Mouse (Mus musculus) CH12.LX (cell line): ENCODE results near the gene Mgp. TPM values are rescaled to one million over a fixed set of nuclear protein-coding genes. Genes with fewer than 3 reads are reported as not detected.

Experiments
- DNase-seq: peaks from one replicate; pipeline ENCODE4 v3.0.0-alpha.2; 2013; ENCODE audit errors: extremely low read depth
- H3K27ac ChIP-seq: 2 replicates; pipeline ENCODE4 v1.5.1; 2012; ENCODE audit warnings: low read depth, mild to moderate bottlenecking, control low read depth, moderate library complexity; ENCODE audit not compliant: insufficient read depth
- H3K27me3 ChIP-seq: replicated peaks from 2 replicates; pipeline ENCODE3; 2012; ENCODE audit warnings: inconsistent platforms
- H3K36me3 ChIP-seq, 2 experiments: replicated peaks in 1 of 2; 2 replicates each; pipeline versions ENCODE3 to v1.6.1; 2012; ENCODE audit warnings: inconsistent platforms in 1 of 2, low read length in 1 of 2, mild to moderate bottlenecking in 1 of 2, mixed read lengths in 1 of 2, moderate library complexity in 1 of 2; ENCODE audit not compliant: control insufficient read depth in 1 of 2, insufficient read depth in 1 of 2
- H3K4me1 ChIP-seq, 2 experiments: 2 replicates each; pipeline ENCODE4 v1.6.1; 2012; ENCODE audit warnings: inconsistent platforms in 1 of 2, moderate library complexity in 1 of 2; ENCODE audit not compliant: insufficient read depth in 2 of 2, control insufficient read depth in 1 of 2
- H3K4me2 ChIP-seq: 2 replicates; pipeline ENCODE4 v1.6.1; 2012; ENCODE audit warnings: low read depth, mild to moderate bottlenecking, control low read depth; ENCODE audit not compliant: poor library complexity, insufficient read depth, severe bottlenecking
- H3K4me3 ChIP-seq, 3 experiments: fragments of 150-350 bp in 1 of 3; sonication (generic) in 1 of 3; replicated peaks in 1 of 3; 2 replicates each; pipeline versions ENCODE3 to v1.5.1; 2011 to 2012; ENCODE audit warnings: low read depth in 2 of 3, low read length in 2 of 3, mild to moderate bottlenecking in 2 of 3, moderate library complexity in 2 of 3, control low read depth in 1 of 3, improper control_type of control experiment in 1 of 3, inconsistent platforms in 1 of 3, mixed read lengths in 1 of 3; ENCODE audit not compliant: poor library complexity in 1 of 3
- H3K79me2 ChIP-seq: replicated peaks from 2 replicates; pipeline ENCODE4 v1.6.1; 2012; ENCODE audit warnings: mild to moderate bottlenecking, moderate library complexity; ENCODE audit not compliant: control insufficient read depth, poor library complexity, insufficient read depth, severe bottlenecking; ENCODE audit errors: extremely low read depth
- H3K9ac ChIP-seq: 2 replicates; pipeline ENCODE4 v1.6.1; 2012; ENCODE audit warnings: low read depth, mild to moderate bottlenecking, control low read depth, moderate library complexity; ENCODE audit not compliant: insufficient read depth
- H3K9me3 ChIP-seq: replicated peaks from 2 replicates; pipeline ENCODE3; 2012; ENCODE audit warnings: low read length, inconsistent platforms, mixed read lengths
- BHLHE40 ChIP-seq: IDR thresholded peaks from 2 replicates; pipeline ENCODE4 v1.6.1; 2011; ENCODE audit warnings: mild to moderate bottlenecking, low read depth, low read length, improper control_type of control experiment
- CTCF ChIP-seq, 2 experiments: IDR thresholded peaks in 1 of 2; conservative IDR thresholded peaks in 1 of 2; 2 replicates each; pipeline ENCODE4 v1.5.1; 2011 to 2012; ENCODE audit warnings: low read depth in 2 of 2, low read length in 2 of 2, improper control_type of control experiment in 1 of 2, inconsistent platforms in 1 of 2, mild to moderate bottlenecking in 1 of 2, moderate library complexity in 1 of 2
- E2F4 ChIP-seq: IDR thresholded peaks from 2 replicates; pipeline ENCODE4 v1.6.1; 2011; ENCODE audit warnings: low read depth, low read length, improper control_type of control experiment; ENCODE audit not compliant: insufficient replicate concordance
- GABPA ChIP-seq: IDR thresholded peaks from 2 replicates; pipeline ENCODE4 v1.6.1; 2012; ENCODE audit warnings: low read depth, low read length, improper control_type of control experiment, inconsistent platforms; ENCODE audit not compliant: insufficient replicate concordance
- HCFC1 ChIP-seq: IDR thresholded peaks from 2 replicates; pipeline ENCODE4 v1.6.1; 2012; ENCODE audit warnings: low read depth, mild to moderate bottlenecking, inconsistent platforms, low read length, improper control_type of control experiment
- JUN ChIP-seq: IDR thresholded peaks from 2 replicates; pipeline ENCODE4 v1.6.1; 2011; ENCODE audit warnings: low read depth, mild to moderate bottlenecking, low read length, improper control_type of control experiment, moderate library complexity; ENCODE audit not compliant: insufficient read depth
- JUND ChIP-seq: conservative IDR thresholded peaks from 2 replicates; pipeline ENCODE4 v1.6.1; 2011; ENCODE audit warnings: low read depth, low read length, improper control_type of control experiment
- KAT2A ChIP-seq: IDR thresholded peaks from 2 replicates; pipeline ENCODE4 v1.6.1; 2012; ENCODE audit warnings: low read length, improper control_type of control experiment, inconsistent platforms; ENCODE audit not compliant: insufficient replicate concordance
- MAX ChIP-seq: IDR thresholded peaks from 2 replicates; pipeline ENCODE4 v1.6.1; 2011; ENCODE audit warnings: low read length, improper control_type of control experiment
- MAZ ChIP-seq: IDR thresholded peaks from 2 replicates; pipeline ENCODE4 v1.6.1; 2012; ENCODE audit warnings: low read depth, mild to moderate bottlenecking, inconsistent platforms, low read length, improper control_type of control experiment, moderate library complexity
- MEF2A ChIP-seq: IDR thresholded peaks from 2 replicates; pipeline ENCODE4 v1.6.1; 2014; ENCODE audit warnings: low read depth, mild to moderate bottlenecking, inconsistent platforms, low read length, improper control_type of control experiment, borderline replicate concordance
- MXI1 ChIP-seq: IDR thresholded peaks from 2 replicates; pipeline ENCODE4 v1.6.1; 2011; ENCODE audit warnings: mild to moderate bottlenecking, low read depth, low read length, improper control_type of control experiment
- MYC ChIP-seq: IDR thresholded peaks from 2 replicates; pipeline ENCODE4 v1.6.1; 2011; ENCODE audit warnings: low read depth, mild to moderate bottlenecking, improper control_type of control experiment, low read length
- RCOR1 ChIP-seq: conservative IDR thresholded peaks from 2 replicates; pipeline ENCODE4 v1.6.1; 2012; ENCODE audit warnings: low read depth, mild to moderate bottlenecking, inconsistent platforms, low read length, improper control_type of control experiment
- SMC3 ChIP-seq: IDR thresholded peaks from 2 replicates; pipeline ENCODE4 v1.6.1; 2011; ENCODE audit warnings: low read depth, low read length, improper control_type of control experiment
- TBP ChIP-seq: conservative IDR thresholded peaks from 2 replicates; pipeline ENCODE4 v1.6.1; 2011; ENCODE audit warnings: low read depth, low read length, improper control_type of control experiment
- TCF12 ChIP-seq: IDR thresholded peaks from 2 replicates; pipeline ENCODE4 v1.6.1; 2014; ENCODE audit warnings: low read depth, mild to moderate bottlenecking, inconsistent platforms, low read length, improper control_type of control experiment
- USF1 ChIP-seq: IDR thresholded peaks from 2 replicates; pipeline ENCODE4 v1.6.1; 2014; ENCODE audit warnings: low read depth, mild to moderate bottlenecking, inconsistent platforms, low read length, improper control_type of control experiment
- ZKSCAN1 ChIP-seq: IDR thresholded peaks from 2 replicates; pipeline ENCODE4 v1.6.1; 2012; ENCODE audit warnings: low read depth, inconsistent platforms, low read length, improper control_type of control experiment, borderline replicate concordance
- ZNF384 ChIP-seq: IDR thresholded peaks from 2 replicates; pipeline ENCODE4 v1.6.1; 2012; ENCODE audit warnings: low read depth, low read length, improper control_type of control experiment, inconsistent platforms
- dilution Hi-C: fragments of 300-500 bp; cut with MboI; formaldehyde crosslinking; loops from 2 replicates; pipeline ENCODE4 v1.14.3; 2020; ENCODE audit warnings: low sequenced_read_pairs; ENCODE audit not compliant: extremely low pct_unique_long_range_greater_than_20kb, extremely low pct_ligation_motif_present
- in situ Hi-C: fragments of 300-500 bp; cut with MboI; formaldehyde crosslinking; loops from 3 replicates; pipeline ENCODE4 v1.14.3; 2019; ENCODE audit warnings: low sequenced_read_pairs, low pct_ligation_motif_present, low pct_unique_long_range_greater_than_20kb, mixed read lengths
- polyA plus RNA-seq: library from polyadenylated mRNA; unstranded; fragments of >175 nt; gene quantifications from 2 replicates; pipeline ENCODE4 v1.2.1, GENCODE M21; 2012; ENCODE audit warnings: low read depth; ENCODE audit not compliant: insufficient read length
- total RNA-seq, 2 experiments: library from RNA; depleted of rRNA; stranded (reverse); fragments of 300-350 nt in 1 of 2; fragments of >200 nt in 1 of 2; gene quantifications; 2 replicates each; pipeline ENCODE4 v1.2.3; 2012 to 2014

Gene Mgp
- total and polyA plus RNA-seq, 3 experiments = not detected

- H3K27ac ChIP-seq = no peak overlapping the region
- no peak overlapping the region for H3K9ac ChIP-seq
- dilution Hi-C loops = no loop called here
- no peaks in the 10 kb centered on the region for H3K9me3 ChIP-seq
- peaks cover 0 to 8% of the 10 kb centered on the region in 2 experiments; a peak in 2 of 4 replicates for H3K4me1 ChIP-seq
- in situ Hi-C loops = no loop called here
- H3K36me3 ChIP-seq = peaks cover 27 to 74% of the 10 kb centered on the region in 2 experiments
- DNase-seq = no peak
- no peaks in the 10 kb centered on the region for H3K79me2 ChIP-seq
- TF ChIP-seq MAX = no peak
- no peak for TF ChIP-seq MEF2A
- TF ChIP-seq CTCF (conservative IDR thresholded peaks at IDR 0.05 in 1 of 2, IDR thresholded peaks at IDR 0.05 in 1 of 2; ENCODE audit: low read depth in 2 of 2, low read length in 2 of 2) = no peak
- TF ChIP-seq BHLHE40 = no peak
- no peak for TF ChIP-seq TCF12
- TF ChIP-seq JUND = no peak
- TF ChIP-seq GABPA = no peak
- TF ChIP-seq ZKSCAN1 = no peak
- no peak for TF ChIP-seq E2F4
- H3K4me2 ChIP-seq = no peak overlapping the region
- no peak overlapping the region for H3K4me3 ChIP-seq
- H3K27me3 ChIP-seq = no peaks in the 10 kb centered on the region
Measured at GRCm38 (mm10) chr6:136914234-136914633, 38.6 kb upstream of the Mgp start.

DNA sequence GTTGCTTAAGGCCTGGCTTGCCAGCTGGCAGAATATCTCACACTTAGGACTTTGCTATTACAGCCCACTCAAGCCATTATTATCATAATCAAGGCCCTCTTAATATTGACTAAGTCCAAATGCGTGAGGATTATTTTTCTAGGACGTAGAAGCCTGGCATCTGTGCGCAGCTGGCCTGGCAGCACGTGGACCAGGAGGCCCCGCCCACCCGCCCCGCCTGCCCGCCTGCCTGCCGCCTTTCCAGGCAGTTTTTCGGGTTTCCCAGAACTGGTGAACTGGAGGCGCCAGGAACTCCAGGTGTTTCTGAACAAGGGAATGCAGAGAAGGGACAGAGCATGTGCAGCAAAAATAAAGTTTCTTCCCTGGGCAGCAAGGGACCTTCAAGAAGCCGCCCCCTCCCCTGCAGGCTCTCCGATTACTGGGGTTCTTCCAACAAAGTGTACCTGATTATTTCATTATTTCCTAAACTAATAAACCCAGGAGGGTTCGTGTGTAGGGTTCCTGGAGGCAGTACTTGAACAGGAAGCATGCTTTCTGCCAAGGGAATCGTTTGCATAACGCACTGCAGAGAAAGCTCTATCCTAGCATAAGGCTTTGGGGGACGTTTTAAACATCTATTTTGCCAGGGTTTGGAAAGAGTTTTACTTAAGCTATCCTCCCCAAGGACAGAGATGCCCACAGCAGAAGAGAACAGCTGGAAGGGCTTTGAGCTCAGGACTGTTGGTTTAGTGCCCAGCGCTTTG lies 37.9 kb upstream of the Mgp start:
- dilution Hi-C loops = no loop called here
- no peaks in the 10 kb centered on the region for H3K79me2 ChIP-seq
- H3K27me3 ChIP-seq = no peaks in the 10 kb centered on the region
- no peak for DNase-seq
- no peak for TF ChIP-seq HCFC1
- no peak for TF ChIP-seq TBP
- no peak for TF ChIP-seq MYC
- TF ChIP-seq KAT2A = no peak
- no peak for TF ChIP-seq RCOR1
- no peak for TF ChIP-seq SMC3
- no peak for TF ChIP-seq BHLHE40
- no peak for TF ChIP-seq MAZ
- no peak for TF ChIP-seq JUN
- TF ChIP-seq USF1 = no peak
- TF ChIP-seq ZNF384 = no peak
- TF ChIP-seq CTCF (conservative IDR thresholded peaks at IDR 0.05 in 1 of 2, IDR thresholded peaks at IDR 0.05 in 1 of 2; ENCODE audit: low read depth in 2 of 2, low read length in 2 of 2) = no peak
- no peak for TF ChIP-seq MXI1
- TF ChIP-seq, all 38 proteins: peak for 0
- H3K9me3 ChIP-seq = no peaks in the 10 kb centered on the region
- H3K4me3 ChIP-seq = no peak overlapping the region
- H3K36me3 ChIP-seq = peaks cover 27 to 75% of the 10 kb centered on the region in 2 experiments
- peaks cover 0 to 8% of the 10 kb centered on the region in 2 experiments; a peak in 2 of 4 replicates for H3K4me1 ChIP-seq
- no peak overlapping the region for H3K9ac ChIP-seq
- no peak overlapping the region for H3K27ac ChIP-seq
- no peak overlapping the region for H3K4me2 ChIP-seq
- in situ Hi-C loops = no loop called here
